Mouse (Mus musculus) heart, postnatal 0 days (tissue): ENCODE measurements at regions not wholly inside any gene's neighbourhood (a gene's known extent, or its start where the extent isn't known, plus 50 kb on each side); places are given as distances from the start of the nearest gene placed in this dataset.

Experiments used
- CTCF ChIP-seq: IDR thresholded peaks from 2 replicates; pipeline ENCODE4 v1.5.1; 2016; ENCODE audit warnings: antibody characterized with exemption, control low read depth, low read depth
- EP300 ChIP-seq: IDR thresholded peaks from 2 replicates; pipeline ENCODE4 v1.6.1; 2016; ENCODE audit warnings: antibody characterized with exemption, low read depth

DNA sequence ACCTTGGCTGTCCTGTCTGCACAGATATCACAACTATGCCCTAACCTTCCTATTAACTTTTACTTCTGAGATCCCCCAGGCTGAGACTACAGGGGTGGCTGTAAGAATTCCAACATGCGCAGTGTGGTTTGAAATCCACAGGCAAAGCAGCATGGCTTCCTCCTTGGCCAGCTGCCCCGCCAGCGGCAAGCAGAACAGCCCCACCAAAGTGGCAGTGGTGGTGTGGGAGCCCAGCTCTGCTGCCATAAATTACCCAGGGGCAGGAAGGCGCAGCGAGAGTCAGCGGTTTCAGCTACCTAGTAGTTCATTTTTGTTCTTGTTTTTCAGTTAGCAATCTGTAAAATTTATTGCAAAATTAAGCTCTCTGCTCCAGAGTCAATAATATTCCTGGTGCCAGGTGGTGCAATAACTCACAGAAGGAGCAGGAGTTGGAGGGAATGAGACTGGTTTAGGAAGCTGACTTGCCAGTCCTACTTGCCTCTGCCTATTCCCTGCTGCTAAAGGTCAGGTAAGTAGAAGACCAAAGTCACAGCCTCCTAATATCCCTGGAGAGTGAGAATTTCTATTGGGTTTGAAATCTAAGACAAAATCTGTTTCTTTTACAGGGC, 98.0 kb downstream of the Bmp2 start:
- no peak for TF ChIP-seq CTCF
- TF ChIP-seq EP300: no peak
